Mouse (Mus musculus): ENCODE results near the gene Inhbe.

Gene Inhbe

GRCm38 (mm10) chr10:127341891-127342639 lies 12.1 kb downstream of the Inhbe start, which contains the start of gene Gli1:
Gene Gli1, minus strand, starts transcription at chr10:127341974.
- DNase-seq: peak; percentile 90

GRCm38 (mm10) chr10:127341360-127341690 lies 12.9 kb downstream of the Inhbe start:
- peak; percentile 47 for DNase-seq

- peak; percentile 55 for DNase-seq
Observed at GRCm38 (mm10) chr10:127340577-127341359, 13.4 kb downstream of the Inhbe start.

DNA sequence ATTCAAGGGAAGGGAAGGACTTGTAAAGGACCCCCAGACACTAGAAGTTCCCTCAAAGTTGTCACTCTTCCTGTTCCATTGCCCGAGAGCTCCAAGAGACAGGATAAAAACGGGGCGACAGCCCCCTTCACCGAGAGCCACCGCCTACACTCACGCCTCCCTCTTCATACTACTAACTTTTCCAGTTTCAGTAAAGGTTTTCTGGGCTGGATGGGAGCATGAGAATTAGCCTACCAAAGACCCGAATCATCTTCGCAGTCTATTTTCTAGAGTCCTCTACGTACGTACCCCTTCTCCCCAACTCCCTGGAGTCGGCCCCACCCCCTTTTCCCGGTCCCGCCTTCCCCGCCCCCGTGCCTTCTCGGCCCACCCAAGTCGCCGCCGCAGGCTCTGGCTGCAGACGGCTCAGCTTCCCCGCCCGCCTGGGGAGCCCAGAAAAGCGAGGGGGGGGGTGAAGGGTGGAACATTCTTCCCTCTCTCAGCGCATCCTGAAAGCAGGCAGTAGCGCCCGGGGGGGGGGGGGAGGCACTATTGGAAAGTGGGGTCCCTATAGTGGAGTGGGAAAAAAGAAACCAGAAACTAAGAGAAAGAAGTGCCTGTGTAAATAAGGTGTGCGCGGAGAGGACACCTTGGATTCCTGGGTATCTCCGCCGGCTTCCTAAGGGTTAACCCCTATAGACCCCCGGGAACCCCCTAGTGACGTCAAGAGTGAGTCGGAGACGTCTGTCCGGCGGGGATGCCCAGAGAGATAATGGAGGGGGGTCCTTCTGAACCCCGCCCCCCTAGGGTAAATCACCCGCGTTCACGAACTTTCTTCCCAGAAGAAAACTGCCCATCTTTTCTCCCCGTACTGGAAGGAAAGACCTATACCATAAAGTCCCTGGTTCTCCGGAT lies 14.3 kb downstream of the Inhbe start:
- DNase-seq: peak; percentile 89

GRCm38 (mm10) chr10:127338930-127339682 lies 15.1 kb downstream of the Inhbe start:
- peak; percentile 93 for DNase-seq

DNA sequence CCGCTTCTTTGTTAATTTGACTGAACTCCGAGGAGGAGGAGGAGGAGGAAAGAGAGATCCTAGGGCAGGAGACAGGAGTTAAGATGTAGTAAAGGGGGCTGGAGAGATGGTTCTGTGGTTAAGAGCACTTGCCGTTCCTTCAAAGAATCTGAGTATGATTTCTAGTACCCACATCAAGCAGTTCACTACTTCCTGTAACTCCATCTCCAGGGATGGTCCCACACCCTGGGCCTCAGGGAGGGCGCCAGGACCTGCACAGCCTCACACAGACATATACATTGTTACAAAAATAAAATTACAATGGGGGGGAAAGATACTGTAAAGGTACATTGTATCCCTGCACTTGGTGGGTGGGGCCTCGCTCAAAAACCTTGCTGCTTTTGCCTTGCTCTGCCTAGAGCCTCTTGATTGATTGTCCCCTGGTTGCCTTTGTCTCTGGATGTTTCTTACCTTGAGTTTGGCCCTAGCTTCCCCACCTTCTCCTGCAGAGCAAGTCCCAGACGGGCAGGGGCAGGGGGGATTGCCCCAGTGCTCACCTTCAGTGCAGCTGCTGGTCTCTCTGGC lies 16.6 kb downstream of the Inhbe start:
- DNase-seq: no peak

DNA sequence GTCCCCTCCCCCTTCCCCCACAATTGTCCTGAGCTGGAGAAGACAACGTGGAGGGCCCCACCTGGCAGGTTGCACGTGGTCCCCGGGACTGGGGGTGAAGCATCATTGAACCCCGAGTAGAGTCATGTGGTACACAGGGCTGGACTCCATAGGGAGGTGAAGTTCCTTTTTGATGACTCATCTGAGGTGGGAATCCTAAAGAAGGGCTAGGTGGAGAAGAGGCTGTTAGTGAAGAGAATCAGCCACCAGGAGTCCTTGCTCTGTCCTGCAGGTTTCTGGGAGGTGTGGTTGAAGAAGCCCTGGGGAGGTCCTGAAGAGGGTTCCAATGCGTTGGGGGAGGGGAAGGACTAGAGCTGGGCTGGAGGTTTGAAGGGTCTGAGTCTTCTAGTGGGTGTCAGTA lies 17.3 kb downstream of the Inhbe start:
- DNase-seq: no peak

GRCm38 (mm10) chr10:127335271-127335670 lies 18.9 kb downstream of the Inhbe start:
- DNase-seq: no peak

DNA sequence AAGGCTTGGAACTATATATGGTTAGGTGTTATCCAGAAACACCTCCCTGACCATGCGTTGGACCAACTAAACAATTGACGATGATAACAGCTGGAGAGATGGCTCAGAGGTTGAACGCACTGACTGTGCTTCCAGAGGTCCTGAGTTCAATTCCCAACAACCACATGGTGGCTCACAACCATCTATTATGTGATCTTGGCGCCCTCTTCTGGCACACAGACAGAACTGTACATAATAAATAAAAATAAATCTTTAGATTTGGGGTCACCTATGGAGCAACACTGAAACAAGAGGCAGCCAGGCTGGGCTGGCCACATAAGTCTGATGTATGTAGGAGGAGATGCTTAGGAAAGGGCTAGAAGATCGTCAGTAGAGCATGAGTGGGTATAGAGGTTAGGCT lies 21.1 kb downstream of the Inhbe start:
- no peak for DNase-seq

- DNase-seq: no peak
Observed at GRCm38 (mm10) chr10:127332211-127332874, 21.9 kb downstream of the Inhbe start.

DNA sequence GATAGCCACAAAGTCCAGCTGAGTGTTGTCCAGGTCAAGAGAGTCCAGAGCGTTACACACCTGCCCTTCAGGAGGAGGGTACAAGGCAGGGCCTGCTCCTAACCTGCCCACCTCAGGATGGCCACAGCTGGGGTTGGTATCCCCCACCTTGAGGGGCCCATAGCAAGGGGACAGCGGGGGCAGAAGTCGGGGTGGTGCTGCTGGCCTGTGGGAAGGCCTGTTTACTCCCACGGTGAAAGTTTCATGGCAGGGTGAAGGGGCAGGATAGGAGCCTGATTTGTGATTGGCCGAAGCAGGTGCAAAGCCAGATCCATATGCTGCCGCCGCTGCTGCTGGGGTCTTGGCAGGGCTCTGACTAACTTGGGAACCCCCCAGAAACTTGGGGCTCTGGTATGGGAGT lies 24.0 kb downstream of the Inhbe start:
- peak; percentile 5 for DNase-seq

- DNase-seq: peak; percentile 51
Observed at GRCm38 (mm10) chr10:127327461-127328145, 26.6 kb downstream of the Inhbe start.

GRCm38 (mm10) chr10:127326828-127327227 lies 27.4 kb downstream of the Inhbe start:
- peak; percentile 52 for DNase-seq

- DNase-seq: peak; percentile 56
Observed at GRCm38 (mm10) chr10:127326017-127326801, 28.0 kb downstream of the Inhbe start.

GRCm38 (mm10) chr10:127325454-127326016 lies 28.7 kb downstream of the Inhbe start:
- DNase-seq: no peak

- peak; percentile 65 for DNase-seq
Observed at GRCm38 (mm10) chr10:127324495-127324894, 29.7 kb downstream of the Inhbe start.

DNA sequence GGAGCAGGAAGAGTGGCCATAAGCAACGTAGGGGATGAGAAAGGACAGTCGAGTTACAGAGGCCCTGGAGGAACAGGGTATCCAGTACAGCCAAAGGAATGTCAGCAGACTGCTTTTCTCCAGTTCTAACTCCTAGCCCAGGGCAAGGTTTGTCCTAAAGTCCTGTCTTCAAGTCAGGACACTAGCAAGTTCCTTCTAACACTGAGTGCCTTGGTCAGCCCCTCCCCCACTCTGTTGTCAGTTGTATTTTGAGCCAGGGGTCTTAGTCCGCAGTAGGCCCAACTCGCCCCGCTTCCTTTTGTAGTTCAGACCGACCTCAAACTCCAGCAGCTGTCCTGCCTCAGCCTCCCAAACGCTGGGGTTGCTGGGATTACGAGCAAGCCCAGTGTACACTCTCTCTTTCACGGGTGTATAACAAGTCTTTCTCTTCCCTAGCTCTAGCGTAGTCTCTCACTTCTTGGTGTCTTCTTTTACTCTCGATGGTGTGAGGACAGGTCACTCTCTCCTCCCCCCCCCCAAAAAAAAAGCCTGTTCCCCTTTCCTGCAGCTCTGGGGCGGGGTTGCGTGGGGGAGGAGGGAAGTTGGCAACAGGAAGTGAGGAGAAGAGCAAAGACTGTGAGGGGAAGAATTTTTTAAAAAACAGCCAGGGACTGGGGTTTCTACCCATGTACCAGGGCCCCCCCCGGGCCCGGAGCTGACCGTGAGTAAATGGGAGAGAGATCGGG lies 30.9 kb downstream of the Inhbe start:
- DNase-seq: no peak

DNA sequence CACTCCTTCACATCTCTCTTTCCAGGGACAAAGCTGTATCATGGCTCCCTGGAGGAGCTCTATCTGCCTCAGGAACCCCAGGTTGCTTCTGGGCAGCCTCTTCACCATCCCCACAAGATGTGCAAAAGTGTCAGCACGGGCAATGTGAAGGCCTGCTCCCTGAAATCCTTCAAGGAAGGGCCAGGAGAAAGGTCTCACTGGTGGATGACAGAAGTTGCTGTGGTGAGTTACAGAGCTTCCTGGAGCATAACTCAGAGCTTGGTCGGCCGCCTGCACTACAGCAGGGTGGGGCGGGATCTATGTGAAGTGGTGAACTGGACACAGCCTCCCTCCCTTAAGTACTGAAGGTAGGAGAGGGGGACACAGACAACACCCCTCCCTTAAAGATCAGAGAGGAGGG lies 31.5 kb downstream of the Inhbe start:
- DNase-seq: no peak

GRCm38 (mm10) chr10:127322178-127322577 lies 32.0 kb downstream of the Inhbe start:
- no peak for DNase-seq
